Mouse (Mus musculus) cortical plate, adult 2 months (tissue): ENCODE measurements at regions not wholly inside any gene's neighbourhood (a gene's known extent, or its start where the extent isn't known, plus 50 kb on each side); places are given as distances from the start of the nearest gene placed in this dataset.

ENCODE experiments used
- CTCF ChIP-seq: fragments of 200-500 bp; IDR thresholded peaks from 2 replicates; pipeline ENCODE4 v1.5.1; 2011; ENCODE audit warnings: mild to moderate bottlenecking, control low read depth, low read length; ENCODE audit not compliant: insufficient read depth; ENCODE audit errors: extremely low read depth
- POLR2A ChIP-seq: fragments of 200-500 bp; IDR thresholded peaks from 2 replicates; pipeline ENCODE4 v1.6.1; 2011; ENCODE audit warnings: mild to moderate bottlenecking, low read length, control low read depth; ENCODE audit not compliant: insufficient read depth; ENCODE audit errors: extremely low read depth

DNA sequence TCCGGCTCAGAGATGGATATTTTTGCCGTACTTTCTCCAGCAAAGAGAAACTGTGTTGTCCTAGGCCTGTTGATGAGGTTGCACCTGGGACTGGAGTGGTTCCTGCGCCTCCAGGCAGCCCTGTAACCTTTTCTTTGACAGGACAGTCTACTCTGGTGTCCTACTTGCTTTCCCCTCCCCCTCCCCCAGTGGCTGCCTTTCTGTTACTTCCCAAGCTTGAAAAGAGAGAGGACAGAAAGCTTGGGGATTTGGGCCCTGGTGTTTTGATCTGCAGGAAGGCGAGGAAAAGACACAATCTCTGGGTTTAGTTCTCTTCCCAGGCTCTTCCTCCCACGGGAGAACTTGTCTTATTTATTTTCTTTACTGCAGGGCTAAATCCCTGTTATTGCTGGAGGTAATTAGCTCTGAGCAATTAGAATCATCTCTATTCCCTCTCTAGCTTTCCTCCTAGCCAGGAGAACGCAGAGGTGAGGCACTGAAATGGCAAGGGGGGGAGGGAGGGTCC, 333.2 kb upstream of the Auts2 start:
- TF ChIP-seq POLR2A (no peak), CTCF (no peak)
